Mouse (Mus musculus): ENCODE measurements around the gene Wwp2. TPM values are rescaled to one million over a fixed set of nuclear protein-coding genes. Genes with fewer than 3 reads are reported as not detected.

Gene Wwp2
- polyA plus RNA-seq, 1 experiment from 2014 or later, result 28.5 TPM

DNA sequence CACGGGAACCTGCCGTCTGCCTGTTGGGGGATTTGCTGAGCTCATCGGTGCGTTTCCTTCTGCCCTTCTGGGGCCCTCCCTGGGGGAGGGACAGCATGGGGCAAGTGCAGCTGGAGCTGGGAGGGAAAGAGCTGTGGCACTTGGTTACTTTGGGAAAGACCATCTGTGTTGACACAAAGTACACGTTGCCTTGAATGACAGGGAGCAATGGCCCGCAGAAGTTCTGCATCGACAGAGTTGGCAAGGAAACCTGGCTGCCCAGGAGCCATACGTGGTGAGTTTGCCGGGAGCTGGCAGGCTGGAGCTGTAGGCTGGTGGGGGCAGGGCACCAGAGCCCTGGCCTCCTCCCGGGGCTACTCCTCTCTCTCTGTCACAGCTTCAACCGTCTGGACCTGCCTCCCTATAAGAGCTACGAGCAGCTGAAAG, 120.4 kb downstream of the Wwp2 start:
- H3K9me3 ChIP-seq (ENCODE audit: control insufficient read depth, low read length), result no peaks in the 10 kb centered on the region
- ATAC-seq (ENCODE audit: insufficient number of reproducible peaks, insufficient read depth, low FRiP score, low read depth), result no peak
- H3K27ac ChIP-seq (replicated peaks in 1 of 2; ENCODE audit: control insufficient read depth in 1 of 2, insufficient read depth in 1 of 2, low read depth in 2 of 2, low read length in 2 of 2), result no peak overlapping the region
- peaks cover 42% of the 10 kb centered on the region for H3K36me3 ChIP-seq (ENCODE audit: control insufficient read depth, insufficient read depth, low read length)
- peak overlapping the region; percentile 16; the same call in 1 of the 2 replicates for H3K4me2 ChIP-seq (ENCODE audit: low read length)
- H3K4me3 ChIP-seq (ENCODE audit: control insufficient read depth in 1 of 2, insufficient read depth in 1 of 2, low read depth in 1 of 2, low read length in 2 of 2), result no peak overlapping the region
- H3K4me1 ChIP-seq (ENCODE audit: control insufficient read depth in 2 of 2, insufficient read depth in 2 of 2, low read length in 2 of 2), result peaks cover 8 to 10% of the 10 kb centered on the region in 2 experiments
- no peaks in the 10 kb centered on the region for H3K27me3 ChIP-seq (ENCODE audit: control insufficient read depth, insufficient read depth, low read length)
- H3K9ac ChIP-seq (ENCODE audit: low read length), result no peak overlapping the region
- WGBS, result 26% methylated on average over 12 of the region's 12 CpGs

DNA sequence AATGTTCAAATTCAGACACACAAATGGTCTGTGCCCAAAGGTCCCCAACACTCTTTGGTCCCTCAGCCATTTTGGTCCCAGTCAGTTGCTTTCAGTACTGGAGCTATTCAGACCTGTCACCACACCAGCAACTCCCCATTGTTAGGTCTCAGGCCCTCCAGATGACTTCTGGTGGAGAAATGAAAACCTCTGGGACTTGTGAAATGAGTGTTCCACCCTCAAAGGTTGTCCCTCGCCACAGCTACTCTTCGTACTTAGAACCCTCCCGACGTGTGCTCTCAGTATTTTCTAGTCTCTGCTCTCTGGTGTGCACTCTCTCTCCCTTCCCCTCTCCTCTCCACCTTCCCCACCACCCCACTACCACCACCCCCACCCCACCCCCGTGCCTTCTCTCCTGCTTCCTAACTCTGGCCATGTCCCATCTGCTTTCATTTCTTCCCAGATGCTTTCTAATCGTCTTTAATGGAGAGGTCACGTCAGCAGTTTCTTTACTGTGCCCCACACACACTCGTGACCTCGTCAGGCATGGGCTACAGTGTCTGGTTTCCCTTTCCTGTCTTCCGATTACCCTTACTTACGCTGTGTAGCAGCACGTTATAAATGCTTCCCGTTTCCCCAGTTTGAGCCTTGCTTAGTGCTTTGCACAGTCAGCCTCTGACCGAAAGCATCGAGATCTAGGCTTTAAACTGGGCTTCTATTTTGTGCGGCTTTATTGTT, 124.8 kb downstream of the Wwp2 start:
- Histone ChIP-seq H3K27ac (replicated peaks in 1 of 2; ENCODE audit: control insufficient read depth in 1 of 2, insufficient read depth in 1 of 2, low read depth in 2 of 2, low read length in 2 of 2) (no peak overlapping the region), H3K36me3 (ENCODE audit: control insufficient read depth, insufficient read depth, low read length) (peaks cover 18% of the 10 kb centered on the region), H3K4me2 (ENCODE audit: low read length) (peak overlapping the region; percentile 25; the same call in 1 of the 2 replicates), H3K27me3 (ENCODE audit: control insufficient read depth, insufficient read depth, low read length) (no peaks in the 10 kb centered on the region), H3K9ac (ENCODE audit: low read length) (no peak overlapping the region), H3K4me1 (ENCODE audit: control insufficient read depth in 2 of 2, insufficient read depth in 2 of 2, low read length in 2 of 2) (peaks cover 8 to 10% of the 10 kb centered on the region in 2 experiments), H3K9me3 (ENCODE audit: control insufficient read depth, low read length) (no peaks in the 10 kb centered on the region), H3K4me3 (ENCODE audit: control insufficient read depth in 1 of 2, insufficient read depth in 1 of 2, low read depth in 1 of 2, low read length in 2 of 2) (no peak overlapping the region)
- ATAC-seq (ENCODE audit: insufficient number of reproducible peaks, insufficient read depth, low FRiP score, low read depth), result no peak
- WGBS, result 54% methylated on average over 16 of the region's 16 CpGs

GRCm38 (mm10) chr8:107562164-107562563, 126.0 kb downstream of the Wwp2 start:
- 79% methylated on average over 9 of the region's 9 CpGs for whole genome bisulfite sequencing
- H3K4me2 ChIP-seq (ENCODE audit: low read length), result no peak overlapping the region
- no peak for ATAC-seq (ENCODE audit: insufficient number of reproducible peaks, insufficient read depth, low FRiP score, low read depth)
- H3K4me3 ChIP-seq (ENCODE audit: control insufficient read depth in 1 of 2, insufficient read depth in 1 of 2, low read depth in 1 of 2, low read length in 2 of 2), result no peak overlapping the region
- H3K36me3 ChIP-seq (ENCODE audit: control insufficient read depth, insufficient read depth, low read length), result peaks cover 11% of the 10 kb centered on the region
- H3K4me1 ChIP-seq (ENCODE audit: control insufficient read depth in 2 of 2, insufficient read depth in 2 of 2, low read length in 2 of 2), result peaks cover 0 to 5% of the 10 kb centered on the region in 2 experiments; a peak in 2 of 4 replicates
- no peaks in the 10 kb centered on the region for H3K27me3 ChIP-seq (ENCODE audit: control insufficient read depth, insufficient read depth, low read length)
- no peak overlapping the region for H3K9ac ChIP-seq (ENCODE audit: low read length)
- H3K9me3 ChIP-seq (ENCODE audit: control insufficient read depth, low read length), result no peaks in the 10 kb centered on the region
- H3K27ac ChIP-seq (replicated peaks in 1 of 2; ENCODE audit: control insufficient read depth in 1 of 2, insufficient read depth in 1 of 2, low read depth in 2 of 2, low read length in 2 of 2), result no peak overlapping the region

GRCm38 (mm10) chr8:107571046-107571445, 134.9 kb downstream of the Wwp2 start:
- 80% methylated on average over 2 of the region's 2 CpGs for WGBS
- H3K27ac ChIP-seq (replicated peaks in 1 of 2; ENCODE audit: control insufficient read depth in 1 of 2, insufficient read depth in 1 of 2, low read depth in 2 of 2, low read length in 2 of 2), result no peak overlapping the region
- no peak overlapping the region for H3K9ac ChIP-seq (ENCODE audit: low read length)
- ATAC-seq (ENCODE audit: insufficient number of reproducible peaks, insufficient read depth, low FRiP score, low read depth), result no peak
- no peaks in the 10 kb centered on the region for H3K27me3 ChIP-seq (ENCODE audit: control insufficient read depth, insufficient read depth, low read length)
- no peaks in the 10 kb centered on the region for H3K4me1 ChIP-seq (ENCODE audit: control insufficient read depth in 2 of 2, insufficient read depth in 2 of 2, low read length in 2 of 2)
- H3K4me3 ChIP-seq (ENCODE audit: control insufficient read depth in 1 of 2, insufficient read depth in 1 of 2, low read depth in 1 of 2, low read length in 2 of 2), result no peak overlapping the region
- no peak overlapping the region for H3K4me2 ChIP-seq (ENCODE audit: low read length)
- H3K9me3 ChIP-seq (ENCODE audit: control insufficient read depth, low read length), result no peaks in the 10 kb centered on the region
- no peaks in the 10 kb centered on the region for H3K36me3 ChIP-seq (ENCODE audit: control insufficient read depth, insufficient read depth, low read length)

DNA sequence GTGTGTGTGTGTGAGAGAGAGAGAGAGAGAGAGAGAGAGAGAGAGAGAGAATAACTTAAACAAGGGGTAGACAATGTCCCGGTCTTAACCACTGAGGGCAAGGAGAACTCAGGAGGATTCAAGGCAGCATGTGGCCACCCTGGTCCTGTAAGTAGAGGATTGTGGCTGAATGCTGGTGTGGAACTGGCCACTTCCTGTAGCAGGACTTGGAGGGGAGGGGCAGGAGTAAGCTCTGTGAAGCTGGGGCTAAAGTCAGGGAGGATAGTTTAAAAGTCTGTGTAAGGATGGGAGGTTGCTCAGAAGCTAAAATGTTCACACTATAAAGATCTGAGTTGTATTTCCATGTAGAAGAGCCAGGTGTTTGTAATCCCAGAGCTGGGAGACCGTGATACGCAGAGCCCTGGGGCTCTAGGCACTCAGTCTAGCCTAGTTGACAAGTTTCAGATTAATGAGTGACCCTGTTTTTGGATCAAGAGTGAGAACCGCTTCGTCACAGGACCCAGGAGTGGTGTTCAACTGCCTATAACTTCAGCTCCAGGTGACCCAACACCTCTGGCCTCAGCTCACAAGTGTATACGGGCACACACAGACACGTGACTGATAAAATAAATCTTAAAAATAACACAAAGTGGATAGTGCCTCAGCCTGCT, 135.4 kb downstream of the Wwp2 start:
- no peaks in the 10 kb centered on the region for H3K27me3 ChIP-seq (ENCODE audit: control insufficient read depth, insufficient read depth, low read length)
- H3K9ac ChIP-seq (ENCODE audit: low read length), result no peak overlapping the region
- H3K4me1 ChIP-seq (ENCODE audit: control insufficient read depth in 2 of 2, insufficient read depth in 2 of 2, low read length in 2 of 2), result peaks cover 1 to 3% of the 10 kb centered on the region in 2 experiments; a peak in 2 of 4 replicates
- no peak overlapping the region for H3K4me3 ChIP-seq (ENCODE audit: control insufficient read depth in 1 of 2, insufficient read depth in 1 of 2, low read depth in 1 of 2, low read length in 2 of 2)
- H3K4me2 ChIP-seq (ENCODE audit: low read length), result no peak overlapping the region
- no peaks in the 10 kb centered on the region for H3K9me3 ChIP-seq (ENCODE audit: control insufficient read depth, low read length)
- H3K36me3 ChIP-seq (ENCODE audit: control insufficient read depth, insufficient read depth, low read length), result no peaks in the 10 kb centered on the region
- WGBS, result 75% methylated on average over 7 of the region's 7 CpGs
- no peak overlapping the region for H3K27ac ChIP-seq (replicated peaks in 1 of 2; ENCODE audit: control insufficient read depth in 1 of 2, insufficient read depth in 1 of 2, low read depth in 2 of 2, low read length in 2 of 2)
- no peak for ATAC-seq (ENCODE audit: insufficient number of reproducible peaks, insufficient read depth, low FRiP score, low read depth)

GRCm38 (mm10) chr8:107572497-107572896, 136.3 kb downstream of the Wwp2 start:
- H3K4me2 ChIP-seq (ENCODE audit: low read length), result no peak overlapping the region
- H3K27me3 ChIP-seq (ENCODE audit: control insufficient read depth, insufficient read depth, low read length), result no peaks in the 10 kb centered on the region
- no peak for ATAC-seq (ENCODE audit: insufficient number of reproducible peaks, insufficient read depth, low FRiP score, low read depth)
- H3K4me3 ChIP-seq (ENCODE audit: control insufficient read depth in 1 of 2, insufficient read depth in 1 of 2, low read depth in 1 of 2, low read length in 2 of 2), result no peak overlapping the region
- H3K4me1 ChIP-seq (ENCODE audit: control insufficient read depth in 2 of 2, insufficient read depth in 2 of 2, low read length in 2 of 2), result peaks cover 2 to 4% of the 10 kb centered on the region in 2 experiments; a peak in 2 of 4 replicates
- H3K27ac ChIP-seq (replicated peaks in 1 of 2; ENCODE audit: control insufficient read depth in 1 of 2, insufficient read depth in 1 of 2, low read depth in 2 of 2, low read length in 2 of 2), result no peak overlapping the region
- WGBS, result 58% methylated on average over 4 of the region's 4 CpGs
- no peaks in the 10 kb centered on the region for H3K9me3 ChIP-seq (ENCODE audit: control insufficient read depth, low read length)
- H3K36me3 ChIP-seq (ENCODE audit: control insufficient read depth, insufficient read depth, low read length), result no peaks in the 10 kb centered on the region
- H3K9ac ChIP-seq (ENCODE audit: low read length), result no peak overlapping the region

DNA sequence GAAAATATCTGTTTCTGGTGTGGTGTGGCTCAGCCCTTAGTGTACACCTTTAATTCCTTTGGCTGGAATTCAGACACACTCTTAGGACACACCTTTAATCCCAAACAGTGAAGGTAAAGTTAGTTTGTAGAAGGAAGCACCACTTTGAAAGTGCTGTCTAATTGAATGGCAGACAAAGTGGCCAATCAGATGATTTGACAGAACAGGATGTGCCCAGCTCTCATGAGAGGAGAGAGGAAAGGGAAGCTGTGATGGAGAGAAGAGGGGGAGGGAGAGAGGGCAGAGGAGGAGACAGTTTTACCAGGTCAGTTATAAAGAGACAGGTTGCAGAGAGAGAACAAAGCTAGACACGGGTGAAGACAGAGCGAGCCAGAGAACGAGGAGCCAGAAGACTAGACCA, 138.6 kb downstream of the Wwp2 start:
- peaks cover 17% of the 10 kb centered on the region for H3K36me3 ChIP-seq (ENCODE audit: control insufficient read depth, insufficient read depth, low read length)
- H3K4me1 ChIP-seq (ENCODE audit: control insufficient read depth in 2 of 2, insufficient read depth in 2 of 2, low read length in 2 of 2), result peaks cover 2 to 4% of the 10 kb centered on the region in 2 experiments; a peak in 2 of 4 replicates
- H3K9me3 ChIP-seq (ENCODE audit: control insufficient read depth, low read length), result no peaks in the 10 kb centered on the region
- H3K9ac ChIP-seq (ENCODE audit: low read length), result no peak overlapping the region
- no peak overlapping the region for H3K4me2 ChIP-seq (ENCODE audit: low read length)
- no peak overlapping the region for H3K4me3 ChIP-seq (ENCODE audit: control insufficient read depth in 1 of 2, insufficient read depth in 1 of 2, low read depth in 1 of 2, low read length in 2 of 2)
- no peak overlapping the region for H3K27ac ChIP-seq (replicated peaks in 1 of 2; ENCODE audit: control insufficient read depth in 1 of 2, insufficient read depth in 1 of 2, low read depth in 2 of 2, low read length in 2 of 2)
- no peak for ATAC-seq (ENCODE audit: insufficient number of reproducible peaks, insufficient read depth, low FRiP score, low read depth)
- H3K27me3 ChIP-seq (ENCODE audit: control insufficient read depth, insufficient read depth, low read length), result no peaks in the 10 kb centered on the region
- 76% methylated on average over 3 of the region's 3 CpGs for WGBS
